9 mouse cellular contexts compared by ENCODE assay signal in the genomic region with DNA sequence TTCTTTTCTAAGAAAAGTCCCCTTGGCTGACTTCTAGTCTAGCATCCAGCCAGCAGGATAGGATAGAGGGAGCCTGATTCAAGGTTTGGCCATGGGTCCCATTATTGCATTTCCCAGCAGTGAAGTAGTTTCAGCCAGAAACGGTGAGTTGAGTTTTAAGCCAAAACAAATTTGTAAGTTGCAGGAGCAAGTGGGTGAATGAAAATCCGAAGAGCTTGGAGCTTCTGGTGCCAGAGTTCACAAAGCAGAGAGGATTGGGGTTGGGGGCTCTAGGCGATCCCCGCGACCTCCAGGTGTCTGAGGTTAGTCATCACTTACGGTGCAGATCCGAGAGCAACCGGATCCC. TPM values are rescaled to one million over a fixed set of nuclear protein-coding genes. Genes with fewer than 3 reads are reported as not detected.
DNase-seq lines count a peak whose midpoint lies in the region; ATAC-seq and TF ChIP-seq lines count a peak whose summit lies in the region.
"Had no signal": no experiment of that assay in that cellular context is flagged by ENCODE, and none has a peak within 500 bp of the region (broad histone marks: within the 10 kb centered on the region; RNA-seq: fewer than 3 reads in every experiment).

No protein-coding gene starts in this region.

- intact Hi-C loops in heart, adult 2 months (cut with DNase I) = no loop called here

- H3K9me3 ChIP-seq in heart, embryonic 15.5 days (replicated peaks) = no peaks in the 10 kb centered on the region
- H3K9me3 ChIP-seq in embryonic facial prominence, embryonic 11.5 days (replicated peaks; ENCODE audit: control insufficient read depth, low read length) = no peaks in the 10 kb centered on the region
- peaks cover 4% of the 10 kb centered on the region; the same call in 1 of the 2 replicates for H3K9me3 ChIP-seq in hindbrain, embryonic 13.5 days
- 0 out of 2 replicates have a peak, but pooled peaks cover 3% of the 10 kb centered on the region for H3K9me3 ChIP-seq in midbrain, embryonic 15.5 days

- TF ChIP-seq EP300 in heart, adult 2 months (IDR thresholded peaks at IDR 0.05; ENCODE audit: insufficient read depth, low read depth, low read length) = no peak

- no peak for TF ChIP-seq POLR2A in heart, adult 2 months (IDR thresholded peaks at IDR 0.05; ENCODE audit: insufficient read depth, low read depth, low read length)

- peaks cover 75% of the 10 kb centered on the region for H3K27me3 ChIP-seq in heart, embryonic 15.5 days
- peaks cover 35% of the 10 kb centered on the region for H3K27me3 ChIP-seq in heart, adult 2 months (ENCODE audit: control insufficient read depth, insufficient read depth, low read length)
- peaks cover 55% of the 10 kb centered on the region for H3K27me3 ChIP-seq in embryonic facial prominence, embryonic 11.5 days (ENCODE audit: control insufficient read depth, insufficient read depth, low read length)
- peaks cover 74% of the 10 kb centered on the region for H3K27me3 ChIP-seq in hindbrain, embryonic 13.5 days
- H3K27me3 ChIP-seq in midbrain, embryonic 15.5 days (replicated peaks) = peaks cover 61% of the 10 kb centered on the region

- no peak overlapping the region for H3K27ac ChIP-seq in heart, embryonic 15.5 days
- no peak overlapping the region for H3K27ac ChIP-seq in heart, adult 2 months
- H3K27ac ChIP-seq in embryonic facial prominence, embryonic 11.5 days (replicated peaks; ENCODE audit: low read depth, low read length) = no peak overlapping the region
- no peak overlapping the region for H3K27ac ChIP-seq in hindbrain, embryonic 13.5 days
- no peak overlapping the region for H3K27ac ChIP-seq in midbrain, embryonic 15.5 days

- no peak for DNase-seq in heart, adult 2 months
- DNase-seq in embryonic facial prominence, embryonic 11.5 days (ENCODE audit: low spot score) = no peak
- DNase-seq in spleen, postnatal 36 days (ENCODE audit: low spot score in 2 of 2) = no peak
- DNase-seq in yolk sac, embryonic 10.5 days (ENCODE audit: low spot score) = no peak
- no peak for DNase-seq in layer of hippocampus, adult 8-10 months (ENCODE audit: low spot score in 2 of 2)
- DNase-seq: lung, postnatal 36 days had no signal

- H3K9ac ChIP-seq in heart, embryonic 15.5 days = no peak overlapping the region
- no peak overlapping the region for H3K9ac ChIP-seq in heart, adult 2 months (ENCODE audit: low read depth, low read length)
- no peak overlapping the region for H3K9ac ChIP-seq in embryonic facial prominence, embryonic 11.5 days (replicated peaks; ENCODE audit: low read length)
- peak overlapping the region; percentile 66; the same call in 1 of the 2 replicates for H3K9ac ChIP-seq in hindbrain, embryonic 13.5 days
- H3K9ac ChIP-seq in midbrain, embryonic 15.5 days = no peak overlapping the region

- H3K4me2 ChIP-seq in heart, embryonic 15.5 days = peak overlapping the region; percentile 96
- H3K4me2 ChIP-seq in embryonic facial prominence, embryonic 11.5 days (ENCODE audit: low read depth, low read length) = peak overlapping the region; percentile 96
- H3K4me2 ChIP-seq in hindbrain, embryonic 13.5 days = peak overlapping the region; percentile 67
- peak overlapping the region; percentile 62 for H3K4me2 ChIP-seq in midbrain, embryonic 15.5 days

- no peak for TF ChIP-seq CTCF in heart, adult 2 months (IDR thresholded peaks at IDR 0.05)

- no peak for ATAC-seq in heart, embryonic 15.5 days (replicated peaks; ENCODE audit: insufficient number of reproducible peaks, insufficient read depth, low FRiP score, low read depth)
- no peak for ATAC-seq in embryonic facial prominence, embryonic 11.5 days (replicated peaks; ENCODE audit: insufficient number of reproducible peaks, low FRiP score, low TSS enrichment, low read depth)
- ATAC-seq in hindbrain, embryonic 13.5 days (ENCODE audit: low FRiP score) = 0 out of 2 replicates have a peak, but pooled peaks have one; percentile 3
- ATAC-seq in midbrain, embryonic 15.5 days (replicated peaks) = no peak

- under 1% methylated on average over 8 of the region's 8 CpGs for WGBS in heart, embryonic 15.5 days
- WGBS in heart, adult 2 months = 2% methylated on average over 8 of the region's 8 CpGs
- WGBS in embryonic facial prominence, embryonic 11.5 days = under 1% methylated on average over 8 of the region's 8 CpGs
- under 1% methylated on average over 8 of the region's 8 CpGs for WGBS in hindbrain, embryonic 13.5 days
- under 1% methylated on average over 8 of the region's 8 CpGs for WGBS in midbrain, embryonic 15.5 days

- H3K36me3 ChIP-seq in heart, embryonic 15.5 days = no peaks in the 10 kb centered on the region
- no peaks in the 10 kb centered on the region for H3K36me3 ChIP-seq in heart, adult 2 months (ENCODE audit: control insufficient read depth, insufficient read depth, low read length)
- H3K36me3 ChIP-seq in embryonic facial prominence, embryonic 11.5 days (replicated peaks; ENCODE audit: control insufficient read depth, insufficient read depth, low read depth, low read length) = no peaks in the 10 kb centered on the region
- no peaks in the 10 kb centered on the region for H3K36me3 ChIP-seq in hindbrain, embryonic 13.5 days
- no peaks in the 10 kb centered on the region for H3K36me3 ChIP-seq in midbrain, embryonic 15.5 days (replicated peaks)

- no peaks in the 10 kb centered on the region for H3K79me2 ChIP-seq in heart, adult 2 months (replicated peaks; ENCODE audit: control insufficient read depth, insufficient read depth, low read length)

- H3K4me1 ChIP-seq in heart, embryonic 15.5 days (replicated peaks) = peaks cover 26% of the 10 kb centered on the region
- H3K4me1 ChIP-seq in heart, adult 2 months (ENCODE audit: control insufficient read depth, insufficient read depth, low read length) = no peaks in the 10 kb centered on the region
- H3K4me1 ChIP-seq in embryonic facial prominence, embryonic 11.5 days (ENCODE audit: control insufficient read depth, insufficient read depth, low read length) = no peaks in the 10 kb centered on the region; the same call in 1 of the 2 replicates
- peaks cover 29% of the 10 kb centered on the region for H3K4me1 ChIP-seq in hindbrain, embryonic 13.5 days (replicated peaks)
- peaks cover 21% of the 10 kb centered on the region for H3K4me1 ChIP-seq in midbrain, embryonic 15.5 days

- peak overlapping the region; percentile 55 for H3K4me3 ChIP-seq in heart, embryonic 15.5 days
- H3K4me3 ChIP-seq in heart, adult 2 months = no peak overlapping the region
- H3K4me3 ChIP-seq in embryonic facial prominence, embryonic 11.5 days (ENCODE audit: low read depth, low read length) = peak overlapping the region; percentile 49
- H3K4me3 ChIP-seq in hindbrain, embryonic 13.5 days = peak overlapping the region; percentile 44
- H3K4me3 ChIP-seq in midbrain, embryonic 15.5 days = peak overlapping the region; percentile 39

RNA-seq across cellular contexts. Expression of a gene that starts 1.1 kb away (rescaled TPM):
- polyA plus RNA-seq in heart, embryonic 15.5 days (2015; fragmentation: Nextera tagmentation; extraction: Ambion mirVana) = 0.04 and 0.13 TPM in 2 replicates
- total RNA-seq in heart, adult 2 months (2021) = not detected
- 0.02 TPM in 1 of 2 replicates, not detected in the other for polyA plus RNA-seq in heart, adult 2 months (2012; rRNA removed)
- 2.6 and 2.9 TPM in 2 replicates for polyA plus RNA-seq in embryonic facial prominence, embryonic 11.5 days (2014; fragmentation: Nextera tagmentation; extraction: Ambion mirVana)
- 9.2 and 10.1 TPM in 2 replicates for polyA plus RNA-seq in hindbrain, embryonic 13.5 days (2015; fragmentation: Nextera tagmentation; extraction: Ambion mirVana)
- polyA plus RNA-seq in midbrain, embryonic 15.5 days (2015; fragmentation: Nextera tagmentation; extraction: Ambion mirVana) = 8.8 and 11.9 TPM in 2 replicates
- under 1 TPM in 1 of 4 experiments, not detected in 3; 0.16 TPM for total RNA-seq in layer of hippocampus, adult 8-10 months (2022)
